Mouse (Mus musculus) midbrain, embryonic 11.5 days (tissue): ENCODE data around the gene 1700019D03Rik. TPM values are rescaled to one million over a fixed set of nuclear protein-coding genes. Genes with fewer than 3 reads are reported as not detected.
A peak's percentile ranks its signal among the peaks of the same experiment; 100 is the strongest.
"Not testable (repeated sequence)": the region's sequence is repeated elsewhere in the genome, so short reads cannot be mapped to it uniquely, and the experiment has no call there.

Experiments
- ATAC-seq: fragments of 200-750 bp; cut with Nextera tagmentation; 2 replicates; pipeline ENCODE4 v1.8.0; 2017; ENCODE audit warnings: moderate TSS enrichment, moderate library complexity; ENCODE audit not compliant: low FRiP score
- DNase-seq: peaks from one replicate; pipeline ENCODE4 v3.0.0; 2015; ENCODE audit warnings: low spot score; ENCODE audit errors: missing footprints
- H3K27ac ChIP-seq: fragments of 300-500 bp; sonication (generic); 2 replicates; pipeline ENCODE4 v1.5.1; 2014; ENCODE audit warnings: low read depth, low read length
- H3K27me3 ChIP-seq: fragments of 300-500 bp; sonication (generic); 2 replicates; pipeline ENCODE4 v1.6.1; 2014; ENCODE audit warnings: mild to moderate bottlenecking, low read length, moderate library complexity, mixed read lengths; ENCODE audit not compliant: control insufficient read depth, insufficient read depth
- H3K36me3 ChIP-seq: fragments of 300-500 bp; sonication (generic); 2 replicates; pipeline ENCODE4 v1.6.1; 2014; ENCODE audit warnings: mild to moderate bottlenecking, low read length, moderate library complexity, mixed read lengths; ENCODE audit not compliant: control insufficient read depth, insufficient read depth
- H3K4me1 ChIP-seq: fragments of 300-500 bp; sonication (generic); 2 replicates; pipeline ENCODE4 v1.6.1; 2014; ENCODE audit warnings: low read length; ENCODE audit not compliant: control insufficient read depth, insufficient read depth
- H3K4me2 ChIP-seq: fragments of 300-500 bp; sonication (generic); 2 replicates; pipeline ENCODE4 v1.6.1; 2014; ENCODE audit warnings: mild to moderate bottlenecking, moderate library complexity
- H3K4me3 ChIP-seq: fragments of 300-500 bp; sonication (generic); 2 replicates; pipeline ENCODE4 v1.5.1; 2014; ENCODE audit warnings: low read depth, low read length
- H3K9ac ChIP-seq: fragments of 300-500 bp; sonication (generic); 2 replicates; pipeline ENCODE4 v1.6.1; 2014; ENCODE audit warnings: low read length
- H3K9me3 ChIP-seq: fragments of 300-500 bp; sonication (generic); 2 replicates; pipeline ENCODE4 v1.6.1; 2016; ENCODE audit warnings: low read length; ENCODE audit not compliant: control insufficient read depth
- WGBS: fragments of 180-500 bp; shearing (Covaris S2); extraction: QIAGEN DNeasy Blood & Tissue Kit; methylation state at CpG from one replicate; pipeline ENCODE4 v1.1.7; 2014; 5-methylcytosine and 5-hydroxymethylcytosine counted together
- polyA plus RNA-seq: library from polyadenylated mRNA; unstranded; fragments of >200 nt; fragmentation: Nextera tagmentation; extraction: Ambion mirVana; gene quantifications from 2 replicates; pipeline ENCODE4 v1.2.1, GENCODE M21; 2014

The 1700019D03Rik gene
- polyA plus RNA-seq, 1 experiment from 2014 or later: 3.3 TPM

DNA sequence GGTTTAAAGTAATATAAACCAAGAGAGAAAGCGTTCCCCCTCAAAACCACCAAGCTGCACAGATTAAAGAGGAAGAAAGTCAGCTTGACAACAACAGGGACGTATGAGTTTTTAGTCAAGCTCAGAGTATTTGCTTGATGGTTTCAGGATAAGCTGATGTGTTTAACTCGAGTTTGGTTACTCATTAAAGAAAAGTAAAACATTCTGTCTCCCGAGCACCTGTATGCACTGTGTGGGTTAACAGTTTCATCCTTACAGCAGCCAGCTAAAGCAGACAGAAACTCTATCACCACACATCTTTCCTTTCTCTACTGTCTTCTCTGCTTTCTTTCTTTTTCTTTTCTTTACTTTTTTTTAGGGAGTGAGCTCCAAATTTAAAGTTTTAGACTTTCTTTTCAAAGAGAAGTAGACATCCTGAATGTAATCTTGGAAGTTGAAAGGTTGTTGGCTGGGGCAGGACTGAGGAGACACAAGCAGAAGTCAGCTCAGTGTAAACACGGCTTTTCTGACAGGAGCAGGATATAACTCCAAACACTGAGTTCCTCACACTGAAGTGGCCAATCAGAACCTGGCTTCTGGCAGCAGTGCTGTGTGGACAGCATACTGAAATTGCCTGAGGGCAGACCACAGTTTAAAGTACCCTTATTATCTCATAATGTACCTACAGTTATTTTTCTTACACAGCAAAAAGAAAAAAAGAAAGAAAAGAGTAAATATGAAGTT lies 68.7 kb downstream of the 1700019D03Rik start:
- DNase-seq (peak; percentile 83), ATAC-seq (0 out of 2 replicates have a peak, but pooled peaks have one; percentile 18)
- WGBS: 57% methylated on average over 5 of the region's 5 CpGs
- Histone ChIP-seq H3K4me2 (no peak overlapping the region), H3K4me3 (no peak overlapping the region), H3K36me3 (no peaks in the 10 kb centered on the region), H3K4me1 (peaks cover 13% of the 10 kb centered on the region), H3K27me3 (0 out of 2 replicates have a peak, but pooled peaks cover 2% of the 10 kb centered on the region), H3K9me3 (no peaks in the 10 kb centered on the region), H3K9ac (no peak overlapping the region), H3K27ac (no peak overlapping the region)

DNA sequence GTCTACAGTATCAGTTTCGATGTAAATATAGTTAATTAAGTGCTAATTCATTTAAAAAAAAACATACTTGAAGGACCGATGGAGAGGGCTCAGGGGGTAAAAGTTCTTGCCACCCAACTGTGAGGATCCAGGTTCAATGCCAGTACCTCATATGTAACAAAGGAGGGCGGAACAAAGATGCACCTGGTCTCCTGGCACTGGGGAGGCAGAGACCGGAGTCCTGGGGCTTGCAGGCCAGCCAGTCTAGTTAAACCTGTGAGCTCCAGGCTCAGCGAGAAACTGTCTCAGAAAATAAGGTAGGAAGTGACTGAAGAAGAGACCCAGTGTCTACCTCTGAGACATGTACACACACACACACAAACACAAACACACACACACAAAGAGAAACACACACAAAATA lies 72.1 kb downstream of the 1700019D03Rik start:
- no peak overlapping the region for H3K4me3 ChIP-seq
- no peak overlapping the region for H3K4me2 ChIP-seq
- no peak overlapping the region for H3K27ac ChIP-seq
- DNase-seq: peak; percentile 8
- 0 out of 2 replicates have a peak, but pooled peaks cover under 1% of the 10 kb centered on the region for H3K27me3 ChIP-seq
- H3K9ac ChIP-seq: no peak overlapping the region
- peaks cover 9% of the 10 kb centered on the region for H3K4me1 ChIP-seq
- no peaks in the 10 kb centered on the region for H3K9me3 ChIP-seq
- no peak for ATAC-seq
- H3K36me3 ChIP-seq: no peaks in the 10 kb centered on the region
- 84% methylated on average over 5 of the region's 5 CpGs for WGBS

DNA sequence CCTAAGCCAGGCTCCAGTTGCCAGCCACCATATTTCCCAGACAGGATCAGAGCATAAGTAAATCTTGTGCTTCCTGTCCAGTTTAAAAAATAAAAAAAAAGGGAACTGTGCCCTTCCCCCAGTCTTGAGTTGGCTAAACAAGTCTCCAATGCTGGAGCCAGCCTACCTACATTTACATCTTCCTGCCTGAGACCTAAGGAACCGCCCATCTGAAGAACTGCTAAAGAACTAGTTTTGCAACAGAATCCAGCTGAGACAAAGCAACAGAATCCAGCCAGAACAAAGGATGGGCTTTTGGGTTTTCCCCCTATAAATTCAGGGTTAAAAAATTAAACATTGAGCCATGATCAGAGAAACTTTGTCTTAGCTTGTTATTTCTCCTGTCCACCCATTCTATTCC lies 81.0 kb downstream of the 1700019D03Rik start:
- Histone ChIP-seq H3K36me3 (no peaks in the 10 kb centered on the region), H3K27me3 (no peaks in the 10 kb centered on the region), H3K4me3 (no peak overlapping the region), H3K9ac (no peak overlapping the region), H3K27ac (no peak overlapping the region), H3K4me1 (no peaks in the 10 kb centered on the region), H3K9me3 (no peaks in the 10 kb centered on the region), H3K4me2 (no peak overlapping the region)
- ATAC-seq: no peak
- WGBS: 80% methylated on average over 1 of the region's 1 CpGs
- DNase-seq: no peak

DNA sequence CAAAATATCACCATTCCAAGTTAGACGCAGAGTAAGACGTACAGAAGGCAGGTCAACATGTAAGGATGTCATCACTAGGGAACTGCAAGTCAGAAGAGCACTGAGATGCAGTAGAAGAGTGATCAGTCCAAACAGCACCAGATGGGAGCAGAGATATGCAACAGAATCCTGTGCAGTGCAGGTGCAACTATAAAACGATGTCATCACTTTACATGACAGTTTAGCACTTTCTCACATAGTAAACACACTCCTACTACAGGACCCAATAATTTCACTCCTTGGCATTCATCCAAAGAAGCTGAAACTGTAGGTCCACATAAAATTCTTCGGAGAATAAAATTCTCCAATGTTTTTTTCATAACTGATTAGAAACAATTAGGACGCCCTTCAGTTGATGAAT lies 85.5 kb downstream of the 1700019D03Rik start:
- no peaks in the 10 kb centered on the region for H3K36me3 ChIP-seq
- no peaks in the 10 kb centered on the region for H3K9me3 ChIP-seq
- ATAC-seq (no peak), DNase-seq (peak; percentile 41)
- H3K9ac ChIP-seq: no peak overlapping the region
- no peak overlapping the region for H3K4me3 ChIP-seq
- no peak overlapping the region for H3K4me2 ChIP-seq
- 93% methylated on average over 5 of the region's 5 CpGs for WGBS
- no peaks in the 10 kb centered on the region for H3K4me1 ChIP-seq
- H3K27me3 ChIP-seq: no peaks in the 10 kb centered on the region
- H3K27ac ChIP-seq: no peak overlapping the region

GRCm38 (mm10) chr1:52924482-52924881 lies 95.5 kb downstream of the 1700019D03Rik start:
- not testable (repeated sequence) for H3K9ac ChIP-seq

GRCm38 (mm10) chr1:52918897-52919296 lies 101.1 kb downstream of the 1700019D03Rik start:
- not testable (repeated sequence) for H3K27me3 ChIP-seq, H3K4me3 ChIP-seq, H3K4me2 ChIP-seq, H3K27ac ChIP-seq, H3K36me3 ChIP-seq, H3K9me3 ChIP-seq, ATAC-seq, DNase-seq, H3K4me1 ChIP-seq, H3K9ac ChIP-seq

More at GRCm38 (mm10) chr1:52924482-52924881, 95.5 kb downstream of the 1700019D03Rik start:
- H3K27me3 ChIP-seq, ATAC-seq, DNase-seq, H3K27ac ChIP-seq, H3K9me3 ChIP-seq, H3K36me3 ChIP-seq, H3K4me1 ChIP-seq, H3K4me2 ChIP-seq, H3K4me3 ChIP-seq: not testable (repeated sequence)
- no CpG with 5 or more reads among the region's 1 CpGs for WGBS

DNA sequence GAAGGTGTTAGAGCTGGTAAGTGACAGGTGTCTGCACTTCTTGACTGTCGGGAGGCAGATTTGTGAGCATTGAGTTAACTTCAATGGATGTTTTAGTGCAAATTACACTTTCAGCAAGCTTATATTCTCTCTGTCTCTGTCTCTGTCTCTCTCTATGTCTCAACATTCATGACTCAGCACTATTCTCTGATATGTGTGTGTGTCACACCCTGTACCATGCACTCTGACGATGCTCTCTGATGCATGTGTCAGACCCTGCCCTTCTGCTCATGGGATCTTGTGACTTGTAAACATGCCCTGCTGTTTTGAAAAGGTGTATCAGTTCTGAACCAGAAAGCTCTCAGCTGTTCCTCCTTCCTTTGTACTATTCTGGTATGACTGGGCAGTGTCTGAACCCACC lies 103.3 kb downstream of the 1700019D03Rik start:
- H3K9me3 ChIP-seq: no peaks in the 10 kb centered on the region
- H3K4me1 ChIP-seq: no peaks in the 10 kb centered on the region
- DNase-seq (no peak), ATAC-seq (no peak)
- no peak overlapping the region for H3K4me3 ChIP-seq
- H3K9ac ChIP-seq: no peak overlapping the region
- H3K27me3 ChIP-seq: no peaks in the 10 kb centered on the region
- no peaks in the 10 kb centered on the region for H3K36me3 ChIP-seq
- 95% methylated on average over 2 of the region's 2 CpGs for WGBS
- no peak overlapping the region for H3K27ac ChIP-seq
- no peak overlapping the region for H3K4me2 ChIP-seq

GRCm38 (mm10) chr1:52909783-52910182 lies 110.2 kb downstream of the 1700019D03Rik start:
- no peak for DNase-seq
- Histone ChIP-seq H3K27me3 (no peaks in the 10 kb centered on the region), H3K9me3 (no peaks in the 10 kb centered on the region), H3K4me2 (no peak overlapping the region), H3K9ac (no peak overlapping the region), H3K27ac (no peak overlapping the region), H3K36me3 (no peaks in the 10 kb centered on the region), H3K4me1 (no peaks in the 10 kb centered on the region), H3K4me3 (no peak overlapping the region)
- WGBS: 89% methylated on average over 3 of the region's 3 CpGs
- ATAC-seq: no peak

DNA sequence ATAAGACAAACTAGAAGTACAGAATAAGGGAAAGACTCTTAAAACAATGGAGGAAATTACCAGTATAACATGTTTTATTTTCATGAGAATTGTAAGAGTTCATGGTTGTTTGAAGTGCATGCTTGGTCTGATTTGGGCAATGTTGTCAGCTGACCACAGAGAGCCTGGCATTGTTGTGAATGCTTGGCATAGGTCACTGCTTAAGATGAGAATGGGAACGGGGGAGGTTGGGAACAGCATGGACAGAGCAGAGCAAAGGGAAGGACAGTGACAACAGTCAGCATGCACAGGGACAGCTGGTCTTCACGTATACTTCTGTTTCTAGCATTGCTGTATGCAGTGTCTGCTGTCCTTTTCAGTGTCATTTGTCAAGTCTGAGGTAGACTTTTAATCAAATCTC lies 135.8 kb downstream of the 1700019D03Rik start:
- no peak overlapping the region for H3K27ac ChIP-seq
- no peaks in the 10 kb centered on the region for H3K27me3 ChIP-seq
- no peak overlapping the region for H3K4me3 ChIP-seq
- 83% methylated on average over 2 of the region's 2 CpGs for WGBS
- no peak overlapping the region for H3K9ac ChIP-seq
- no peaks in the 10 kb centered on the region for H3K9me3 ChIP-seq
- H3K36me3 ChIP-seq: no peaks in the 10 kb centered on the region
- no peaks in the 10 kb centered on the region for H3K4me1 ChIP-seq
- H3K4me2 ChIP-seq: no peak overlapping the region
- DNase-seq (no peak), ATAC-seq (no peak)
